Mouse (Mus musculus): ENCODE data around the gene Fmo1. TPM values are rescaled to one million over a fixed set of nuclear protein-coding genes. Genes with fewer than 3 reads are reported as not detected.

Fmo1 gene
- not detected in 2 replicates for polyA plus RNA-seq (2012; ENCODE audit: low replicate concordance)

DNA sequence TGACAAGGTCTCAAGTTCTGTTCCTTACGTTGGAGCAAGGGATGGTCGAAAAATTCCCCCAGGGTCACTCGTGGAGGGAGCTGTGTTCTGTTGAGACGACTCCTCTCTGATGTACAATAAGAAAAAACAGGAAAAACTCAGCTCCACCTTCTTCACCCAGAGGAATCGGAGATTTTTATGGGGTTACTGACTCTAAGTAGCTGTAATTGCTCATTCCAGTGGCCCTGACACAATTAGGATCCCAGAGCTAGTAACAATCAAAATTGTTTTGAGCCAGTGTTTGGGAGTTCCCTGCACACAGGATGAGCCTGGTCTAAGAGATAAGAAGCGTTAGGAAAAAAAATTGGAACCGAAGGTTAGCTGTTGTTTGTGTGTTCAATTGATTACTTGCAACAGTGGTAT is at the start of gene Fmo1:
Fmo1 (minus strand) TSS at position 331 of the 402 bp plus-strand sequence.

GRCm38 (mm10) chr1:162897838-162898811 is 31.7 kb upstream of the Fmo1 start, which contains the start of gene Fmo2:
Gene Fmo2, minus strand, starts transcription at chr1:162898726.

GRCm38 (mm10) chr1:162813836-162814156 is 52.6 kb downstream of the Fmo1 start, which contains the start of gene Fmo4:
Gene Fmo4, minus strand, starts transcription at chr1:162813972.

Other genes starting within 250 kb of the Fmo1 start
- gene Myoc, start 227.5 kb downstream of the Fmo1 start, polyA plus RNA-seq (2012; ENCODE audit: low replicate concordance): 0.12 TPM in 1 of 2 replicates, not detected in the other
- gene Myocos, start 208.4 kb downstream of the Fmo1 start, polyA plus RNA-seq (2012; ENCODE audit: low replicate concordance): not detected in 2 replicates
- gene Prrc2c, start 126.1 kb downstream of the Fmo1 start, polyA plus RNA-seq (2012; ENCODE audit: low replicate concordance): 43.4 and 94.0 TPM in 2 replicates
- gene Fmo4, start 52.6 kb downstream of the Fmo1 start, polyA plus RNA-seq (2012; ENCODE audit: low replicate concordance): not detected in 2 replicates
- not detected in 2 replicates for gene Fmo2, start 32.1 kb upstream of the Fmo1 start, polyA plus RNA-seq (2012; ENCODE audit: low replicate concordance)
- gene Fmo6, start 70.9 kb upstream of the Fmo1 start, polyA plus RNA-seq (2012; ENCODE audit: low replicate concordance): not detected in 2 replicates
- not detected in 2 replicates for gene Fmo3, start 117.9 kb upstream of the Fmo1 start, polyA plus RNA-seq (2012; ENCODE audit: low replicate concordance)
- gene Mroh9, start 219.1 kb upstream of the Fmo1 start, polyA plus RNA-seq (2012; ENCODE audit: low replicate concordance): not detected in 2 replicates